Mouse (Mus musculus): Measurements from ENCODE around the gene Htr2c. TPM values are rescaled to one million over a fixed set of nuclear protein-coding genes. Genes with fewer than 3 reads are reported as not detected.
A peak's percentile ranks its signal among the peaks of the same experiment; 100 is the strongest.

Htr2c gene
- polyA plus RNA-seq, 1 experiment from 2014 or later, result 0.16 TPM

MicroRNA genes within 50 kb of the gene (microRNA counts, 519-probe panel; counts per million panel counts)
- microRNA mmu-miR-448 (2,054 counts per million, percentile 24 among the panel's probes with 10 or more counts), microRNA mmu-miR-764-3p (1,875 counts per million, percentile 17 among the panel's probes with 10 or more counts), microRNA mmu-miR-764-5p (2,298 counts per million, percentile 35 among the panel's probes with 10 or more counts)

Small RNA genes lying within 50 kb of the gene (microRNA-seq; reads per million reads assigned to microRNA genes)
- gene Gm22650 (not detected), gene Gm24627 (not detected), gene Mir1264 (2.6 reads per million, percentile 2 among the genes with 10 or more reads in this experiment), gene Mir1298 (10.1 reads per million, percentile 21 among the genes with 10 or more reads in this experiment), gene Mir1912 (not detected), gene Mir448 (not detected), gene Mir764 (not detected)

All from stomach, embryonic 14.5 days (tissue).